Mouse (Mus musculus) heart, postnatal 0 days (tissue): ENCODE measurements at regions not wholly inside any gene's neighbourhood (a gene's known extent, or its start where the extent isn't known, plus 50 kb on each side); places are given as distances from the start of the nearest gene placed in this dataset.

Experiments
- ATAC-seq: fragments of 200-750 bp; cut with Nextera tagmentation; 2 replicates; pipeline ENCODE4 v1.8.0; 2017; ENCODE audit warnings: low read depth, moderate number of reproducible peaks, moderate library complexity; ENCODE audit not compliant: insufficient read depth
- DNase-seq: peaks from one replicate; pipeline ENCODE4 v3.0.0-alpha.2; 2016; ENCODE audit warnings: low spot score
- H3K27ac ChIP-seq: fragments of 300-500 bp; sonication (generic); 2 replicates; pipeline ENCODE4 v1.5.1; 2014; ENCODE audit warnings: low read depth, mild to moderate bottlenecking
- H3K27me3 ChIP-seq: fragments of 300-500 bp; sonication (generic); 2 replicates; pipeline ENCODE4 v1.6.1; 2014; ENCODE audit warnings: low read length, mixed read lengths; ENCODE audit not compliant: control insufficient read depth, insufficient read depth
- H3K36me3 ChIP-seq: fragments of 300-500 bp; sonication (generic); replicated peaks from 2 replicates; pipeline ENCODE4 v1.6.1; 2014; ENCODE audit warnings: low read length, mixed read lengths; ENCODE audit not compliant: control insufficient read depth, insufficient read depth
- H3K4me1 ChIP-seq: fragments of 300-500 bp; sonication (generic); 2 replicates; pipeline ENCODE4 v1.6.1; 2014; ENCODE audit warnings: antibody characterized with exemption; ENCODE audit not compliant: control insufficient read depth, insufficient read depth
- H3K4me2 ChIP-seq: fragments of 300-500 bp; sonication (generic); 2 replicates; pipeline ENCODE4 v1.6.1; 2014; ENCODE audit warnings: low read depth, mild to moderate bottlenecking, low read length, moderate library complexity
- H3K4me3 ChIP-seq: fragments of 300-500 bp; sonication (generic); 2 replicates; pipeline ENCODE4 v1.5.1; 2014; ENCODE audit warnings: low read depth, low read length
- H3K9ac ChIP-seq: fragments of 300-500 bp; sonication (generic); replicated peaks from 2 replicates; pipeline ENCODE4 v1.6.1; 2014; ENCODE audit warnings: low read depth, low read length, mixed read lengths
- H3K9me3 ChIP-seq: fragments of 300-500 bp; sonication (generic); replicated peaks from 2 replicates; pipeline ENCODE4 v1.6.1; 2016; ENCODE audit warnings: low read length; ENCODE audit not compliant: control insufficient read depth
- CTCF ChIP-seq: IDR thresholded peaks from 2 replicates; pipeline ENCODE4 v1.5.1; 2016; ENCODE audit warnings: antibody characterized with exemption, control low read depth, low read depth
- EP300 ChIP-seq: IDR thresholded peaks from 2 replicates; pipeline ENCODE4 v1.6.1; 2016; ENCODE audit warnings: antibody characterized with exemption, low read depth
- WGBS: fragments of 180-500 bp; shearing (Covaris S2); extraction: QIAGEN DNeasy Blood & Tissue Kit; methylation state at CpG from one replicate; pipeline ENCODE4 v1.1.7; 2014; 5-methylcytosine and 5-hydroxymethylcytosine counted together

GRCm38 (mm10) chr1:155023324-155023723 lies 76.1 kb downstream of the Ier5 start:
- H3K4me2 ChIP-seq: no peak overlapping the region
- 78% methylated on average over 11 of the region's 11 CpGs for WGBS
- H3K27me3 ChIP-seq: no peaks in the 10 kb centered on the region
- TF ChIP-seq CTCF (no peak), EP300 (no peak)
- no peak overlapping the region for H3K4me3 ChIP-seq
- no peak for ATAC-seq
- H3K9ac ChIP-seq: no peak overlapping the region
- peaks cover 7% of the 10 kb centered on the region for H3K4me1 ChIP-seq
- no peaks in the 10 kb centered on the region for H3K9me3 ChIP-seq
- DNase-seq: no peak
- H3K36me3 ChIP-seq: no peaks in the 10 kb centered on the region
- H3K27ac ChIP-seq: no peak overlapping the region

GRCm38 (mm10) chr1:155015669-155016068 lies 83.8 kb downstream of the Ier5 start:
- Histone ChIP-seq H3K27ac (no peak overlapping the region), H3K27me3 (0 out of 2 replicates have a peak, but pooled peaks cover under 1% of the 10 kb centered on the region), H3K9ac (no peak overlapping the region), H3K4me1 (no peaks in the 10 kb centered on the region), H3K4me3 (no peak overlapping the region), H3K4me2 (no peak overlapping the region), H3K9me3 (no peaks in the 10 kb centered on the region), H3K36me3 (no peaks in the 10 kb centered on the region)
- TF ChIP-seq EP300 (no peak), CTCF (no peak)
- ATAC-seq (no peak), DNase-seq (no peak)
- WGBS: 83% methylated on average over 3 of the region's 3 CpGs

GRCm38 (mm10) chr1:155014944-155015343 lies 84.5 kb downstream of the Ier5 start:
- WGBS: 83% methylated on average over 3 of the region's 3 CpGs
- Histone ChIP-seq H3K4me3 (no peak overlapping the region), H3K4me1 (no peaks in the 10 kb centered on the region), H3K9me3 (no peaks in the 10 kb centered on the region), H3K4me2 (no peak overlapping the region), H3K27ac (no peak overlapping the region), H3K36me3 (no peaks in the 10 kb centered on the region), H3K9ac (no peak overlapping the region), H3K27me3 (0 out of 2 replicates have a peak, but pooled peaks cover 5% of the 10 kb centered on the region)
- DNase-seq: no peak
- TF ChIP-seq CTCF: no peak
- no peak for TF ChIP-seq EP300
- ATAC-seq: no peak

GRCm38 (mm10) chr1:155013784-155014183 lies 85.7 kb downstream of the Ier5 start:
- no peak overlapping the region for H3K4me2 ChIP-seq
- no peak for ATAC-seq
- TF ChIP-seq EP300 (no peak), CTCF (no peak)

GRCm38 (mm10) chr1:155013361-155013760 lies 86.1 kb downstream of the Ier5 start:
- no peaks in the 10 kb centered on the region for H3K4me1 ChIP-seq
- DNase-seq: no peak
- no peak overlapping the region for H3K4me2 ChIP-seq
- TF ChIP-seq EP300 (no peak), CTCF (no peak)
- H3K9me3 ChIP-seq: no peaks in the 10 kb centered on the region
- no peak overlapping the region for H3K4me3 ChIP-seq
- H3K36me3 ChIP-seq: no peaks in the 10 kb centered on the region
- whole genome bisulfite sequencing: 45% methylated on average over 4 of the region's 4 CpGs
- no peak overlapping the region for H3K9ac ChIP-seq
- no peak overlapping the region for H3K27ac ChIP-seq
- ATAC-seq: no peak
- H3K27me3 ChIP-seq: 0 out of 2 replicates have a peak, but pooled peaks cover 5% of the 10 kb centered on the region

More at GRCm38 (mm10) chr1:155013784-155014183, 85.7 kb downstream of the Ier5 start:
- no peak overlapping the region for H3K9ac ChIP-seq
- no peaks in the 10 kb centered on the region for H3K9me3 ChIP-seq
- no peak for DNase-seq
- 0 out of 2 replicates have a peak, but pooled peaks cover 5% of the 10 kb centered on the region for H3K27me3 ChIP-seq
- 36% methylated on average over 4 of the region's 4 CpGs for WGBS
- H3K27ac ChIP-seq: no peak overlapping the region
- H3K36me3 ChIP-seq: no peaks in the 10 kb centered on the region
- no peak overlapping the region for H3K4me3 ChIP-seq
- no peaks in the 10 kb centered on the region for H3K4me1 ChIP-seq
